Mouse (Mus musculus): ENCODE data around the gene Plekhh2. TPM values are rescaled to one million over a fixed set of nuclear protein-coding genes. Genes with fewer than 3 reads are reported as not detected.
"Not testable (repeated sequence)": the region's sequence is repeated elsewhere in the genome, so short reads cannot be mapped to it uniquely, and the experiment has no call there.

Gene Plekhh2
- polyA plus RNA-seq, 1 experiment from 2014 or later: 0.89 TPM

DNA sequence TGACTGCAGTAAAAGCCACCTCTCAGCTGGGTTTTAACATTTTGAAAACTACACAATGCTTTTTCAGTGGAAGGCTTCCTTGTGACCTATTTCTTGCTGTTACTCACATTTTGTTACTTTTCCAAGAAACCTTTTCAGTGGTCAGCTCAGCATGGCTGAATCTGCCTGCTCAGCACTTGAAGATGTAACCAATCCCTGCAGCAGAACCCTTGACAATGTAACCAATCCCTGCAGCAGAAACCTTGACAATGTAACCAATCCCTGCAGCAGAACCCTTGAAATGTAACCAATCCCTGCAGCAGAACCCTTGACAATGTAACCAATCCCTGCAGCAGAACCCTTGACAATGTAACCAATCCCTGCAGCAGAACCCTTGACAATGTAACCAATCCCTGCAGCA, 52.6 kb downstream of the Plekhh2 start:
- H3K4me3 ChIP-seq; H3K4me1 ChIP-seq; H3K9me3 ChIP-seq (replicated peaks); ATAC-seq; H3K4me2 ChIP-seq; H3K27ac ChIP-seq; H3K36me3 ChIP-seq (ENCODE audit: poor library complexity, severe bottlenecking); H3K9ac ChIP-seq; H3K27me3 ChIP-seq: not testable (repeated sequence)

DNA sequence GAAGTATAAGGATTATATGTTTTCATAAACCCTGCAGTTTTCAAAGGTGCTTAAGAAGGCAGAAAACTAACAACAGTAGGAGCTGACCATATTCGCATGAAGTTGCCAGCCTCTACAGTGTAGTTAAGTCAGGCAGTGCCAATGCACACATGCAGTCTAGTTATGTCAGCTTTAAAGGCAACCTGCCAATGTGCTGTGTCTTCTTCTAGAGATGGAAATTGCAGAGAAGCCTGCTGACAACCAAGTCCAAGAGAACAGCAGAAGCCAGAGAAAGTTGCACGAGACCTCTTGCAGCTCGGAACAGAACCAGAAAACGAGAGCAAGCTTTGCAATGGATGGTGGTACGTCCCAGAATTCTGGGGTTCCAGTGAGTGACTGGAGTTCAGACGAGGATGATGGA, 54.1 kb downstream of the Plekhh2 start:
- Histone ChIP-seq H3K4me3 (no peak overlapping the region), H3K36me3 (ENCODE audit: poor library complexity, severe bottlenecking) (no peaks in the 10 kb centered on the region), H3K9ac (no peak overlapping the region), H3K27me3 (no peaks in the 10 kb centered on the region), H3K9me3 (replicated peaks) (no peaks in the 10 kb centered on the region), H3K4me2 (no peak overlapping the region), H3K27ac (no peak overlapping the region), H3K4me1 (peaks cover 7% of the 10 kb centered on the region)
- ATAC-seq: no peak
- WGBS: 92% methylated on average over 6 of the region's 6 CpGs

DNA sequence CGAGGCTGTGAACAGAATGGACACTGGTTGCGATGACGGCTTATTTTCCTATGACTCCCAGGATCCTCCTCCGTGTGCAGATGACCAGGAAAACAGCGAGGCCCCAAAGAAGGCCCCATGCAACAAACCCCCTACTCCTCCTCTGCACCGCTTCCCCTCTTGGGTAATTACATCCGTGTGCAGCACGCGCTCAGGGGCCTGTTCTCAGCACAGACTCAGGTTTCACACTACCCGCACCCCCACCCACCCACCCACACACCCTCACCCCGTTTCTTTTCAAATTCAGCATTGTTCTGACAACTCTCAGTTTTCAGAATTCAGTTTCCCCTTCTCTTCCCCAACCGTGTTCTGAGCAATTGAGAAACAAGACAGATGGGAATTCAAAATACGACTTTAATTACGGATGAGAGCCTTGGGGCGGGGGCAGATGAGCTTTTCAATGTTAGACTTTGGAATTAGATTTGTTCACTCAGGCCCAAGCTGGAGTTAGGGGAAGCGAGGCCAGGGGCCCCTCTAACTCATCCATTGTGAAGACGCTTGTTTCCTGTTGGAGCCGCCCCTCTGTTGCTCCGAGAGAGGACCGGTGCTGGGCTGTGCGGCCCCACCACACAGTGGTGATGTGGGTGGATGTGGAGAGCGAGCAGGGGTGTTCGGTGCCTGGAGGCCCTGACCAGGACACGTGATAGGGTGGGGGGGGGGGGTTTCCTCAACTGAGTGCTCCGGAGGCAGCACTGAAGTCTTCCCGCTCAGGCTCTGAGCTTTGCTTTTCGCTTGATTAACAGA, 55.3 kb downstream of the Plekhh2 start:
- 39% methylated on average over 26 of the region's 27 CpGs for WGBS
- H3K4me2 ChIP-seq: peak overlapping the region; percentile 41
- H3K4me1 ChIP-seq: peaks cover 7% of the 10 kb centered on the region
- peak overlapping the region; percentile 54 for H3K27ac ChIP-seq
- H3K4me3 ChIP-seq: no peak overlapping the region
- ATAC-seq: peak; percentile 86
- H3K36me3 ChIP-seq (ENCODE audit: poor library complexity, severe bottlenecking): no peaks in the 10 kb centered on the region
- no peak overlapping the region for H3K9ac ChIP-seq
- H3K9me3 ChIP-seq (replicated peaks): no peaks in the 10 kb centered on the region
- no peaks in the 10 kb centered on the region for H3K27me3 ChIP-seq

DNA sequence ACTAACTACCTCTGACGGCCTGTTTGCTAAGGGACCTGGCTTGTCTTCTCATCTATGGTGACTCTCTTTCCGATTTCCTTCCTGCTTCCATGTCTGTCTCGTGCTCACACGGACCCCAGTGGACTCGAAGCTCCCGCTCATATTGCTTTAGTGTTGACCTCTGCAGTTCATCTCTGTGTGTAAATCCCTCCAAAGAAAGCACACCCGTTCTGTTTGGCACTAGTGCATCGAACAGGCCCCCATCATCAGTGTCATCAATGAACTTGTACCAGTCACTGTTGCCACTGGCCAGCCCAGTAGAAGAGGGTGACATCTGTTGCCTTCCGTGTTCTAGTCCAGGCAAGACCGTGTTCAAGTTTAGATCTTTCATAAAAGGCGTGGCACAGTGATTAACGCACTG, 57.1 kb downstream of the Plekhh2 start:
- Histone ChIP-seq H3K4me2 (no peak overlapping the region), H3K9ac (no peak overlapping the region), H3K4me1 (peaks cover 7% of the 10 kb centered on the region), H3K36me3 (ENCODE audit: poor library complexity, severe bottlenecking) (no peaks in the 10 kb centered on the region), H3K4me3 (no peak overlapping the region), H3K27ac (no peak overlapping the region), H3K27me3 (no peaks in the 10 kb centered on the region), H3K9me3 (replicated peaks) (no peaks in the 10 kb centered on the region)
- ATAC-seq: no peak
- 93% methylated on average over 12 of the region's 12 CpGs for WGBS

DNA sequence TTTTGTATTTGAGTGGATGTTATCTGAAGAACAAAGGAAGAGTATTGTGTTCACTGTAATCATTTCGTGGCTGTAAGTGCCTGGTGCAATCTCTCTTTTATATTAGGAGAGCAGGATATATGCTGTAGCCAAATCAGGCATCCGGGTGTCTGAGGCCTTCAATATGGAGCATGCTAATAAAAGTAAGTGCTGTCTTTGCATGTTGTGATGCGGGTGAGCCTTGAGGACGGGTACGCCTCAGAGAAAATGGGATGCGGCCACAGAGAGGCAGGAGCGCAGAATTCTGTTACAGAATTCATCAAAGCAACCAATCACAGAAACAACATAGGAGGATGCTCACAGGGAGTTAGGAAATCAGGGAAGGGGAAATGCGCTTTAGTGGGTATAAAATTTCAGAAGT, 58.1 kb downstream of the Plekhh2 start:
- Histone ChIP-seq H3K9ac (no peak overlapping the region), H3K4me1 (peaks cover 7% of the 10 kb centered on the region), H3K4me2 (no peak overlapping the region), H3K4me3 (no peak overlapping the region), H3K36me3 (ENCODE audit: poor library complexity, severe bottlenecking) (no peaks in the 10 kb centered on the region), H3K27me3 (no peaks in the 10 kb centered on the region), H3K9me3 (replicated peaks) (no peaks in the 10 kb centered on the region), H3K27ac (no peak overlapping the region)
- ATAC-seq: no peak
- WGBS: 70% methylated on average over 8 of the region's 8 CpGs

DNA sequence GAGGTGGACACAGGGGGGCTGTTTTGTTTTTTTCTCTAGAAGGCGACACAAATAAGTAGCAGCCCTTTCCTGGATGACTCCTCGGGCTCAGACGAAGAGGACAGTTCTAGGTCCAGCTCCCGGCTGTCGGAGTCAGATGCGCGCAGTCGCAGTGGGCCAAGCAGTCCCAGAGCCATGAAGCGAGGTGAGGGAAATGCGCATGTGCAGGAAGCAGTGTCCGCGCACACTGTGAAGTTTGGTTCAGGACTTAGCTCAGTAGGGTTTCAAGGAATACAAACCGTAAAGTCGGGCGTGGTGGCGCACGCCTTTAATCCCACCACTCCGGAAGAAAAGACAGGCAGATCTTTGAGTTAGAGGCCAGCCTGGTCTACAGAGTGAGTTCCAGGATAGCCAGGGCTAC, 59.9 kb downstream of the Plekhh2 start:
- H3K4me1 ChIP-seq: peaks cover 7% of the 10 kb centered on the region
- H3K4me3 ChIP-seq: no peak overlapping the region
- WGBS: 76% methylated on average over 18 of the region's 18 CpGs
- H3K36me3 ChIP-seq (ENCODE audit: poor library complexity, severe bottlenecking): no peaks in the 10 kb centered on the region
- H3K9me3 ChIP-seq (replicated peaks): no peaks in the 10 kb centered on the region
- no peaks in the 10 kb centered on the region for H3K27me3 ChIP-seq
- no peak overlapping the region for H3K27ac ChIP-seq
- H3K4me2 ChIP-seq: peak overlapping the region; percentile 22
- no peak overlapping the region for H3K9ac ChIP-seq
- ATAC-seq: 0 out of 2 replicates have a peak, but pooled peaks have one; percentile 62

DNA sequence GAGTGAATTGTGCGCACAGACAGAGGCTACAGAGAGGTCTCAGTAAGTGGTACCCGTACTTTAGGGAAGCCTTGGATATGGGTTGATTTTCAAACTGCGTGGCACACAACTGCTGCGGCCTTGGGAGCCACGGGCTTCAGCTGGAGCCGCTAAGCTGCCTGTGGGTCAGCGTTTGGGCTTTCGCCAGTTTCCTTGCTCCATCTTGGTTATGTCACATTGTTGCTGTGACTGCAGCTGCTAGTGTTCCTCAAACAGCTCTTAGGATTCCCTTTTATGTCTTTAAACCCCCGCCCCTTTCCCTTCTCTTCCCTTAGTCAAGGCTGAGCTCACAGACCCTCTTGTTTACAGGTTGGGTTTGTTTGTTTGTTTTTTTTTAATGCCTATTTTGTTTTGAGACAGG, 61.6 kb downstream of the Plekhh2 start:
- 93% methylated on average over 9 of the region's 9 CpGs for WGBS
- Histone ChIP-seq H3K4me2 (no peak overlapping the region), H3K9me3 (replicated peaks) (no peaks in the 10 kb centered on the region)

DNA sequence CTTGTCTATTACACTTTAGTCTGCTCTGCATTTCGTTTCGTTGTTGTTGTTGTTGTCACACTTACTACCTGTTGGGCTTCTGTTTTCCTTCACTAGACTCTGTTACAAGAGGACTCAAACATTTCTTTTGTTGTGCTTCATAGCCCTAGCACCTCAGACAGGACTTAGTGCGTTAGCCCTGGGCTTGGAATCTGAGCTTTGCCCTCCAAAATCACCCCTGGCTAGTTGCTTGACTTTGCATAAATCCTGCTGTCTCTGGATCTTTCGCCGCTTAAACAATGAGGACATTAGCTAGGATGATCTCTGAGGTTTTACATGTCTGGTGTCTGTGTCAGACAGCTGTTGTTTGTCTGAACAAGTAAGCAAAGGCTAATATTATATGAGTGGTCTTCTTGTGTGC, 62.2 kb downstream of the Plekhh2 start:
- H3K27ac ChIP-seq: no peak overlapping the region
- no peak for ATAC-seq
- H3K27me3 ChIP-seq: no peaks in the 10 kb centered on the region
- H3K4me2 ChIP-seq: no peak overlapping the region
- no peaks in the 10 kb centered on the region for H3K4me1 ChIP-seq
- no peak overlapping the region for H3K4me3 ChIP-seq
- WGBS: 87% methylated on average over 5 of the region's 5 CpGs
- H3K36me3 ChIP-seq (ENCODE audit: poor library complexity, severe bottlenecking): no peaks in the 10 kb centered on the region
- no peaks in the 10 kb centered on the region for H3K9me3 ChIP-seq (replicated peaks)
- H3K9ac ChIP-seq: no peak overlapping the region

More for the DNA sequence above, 61.6 kb downstream of the Plekhh2 start:
- Histone ChIP-seq H3K27ac (no peak overlapping the region), H3K9ac (no peak overlapping the region), H3K4me1 (no peaks in the 10 kb centered on the region), H3K27me3 (no peaks in the 10 kb centered on the region), H3K4me3 (no peak overlapping the region), H3K36me3 (ENCODE audit: poor library complexity, severe bottlenecking) (no peaks in the 10 kb centered on the region)
- ATAC-seq: no peak

DNA sequence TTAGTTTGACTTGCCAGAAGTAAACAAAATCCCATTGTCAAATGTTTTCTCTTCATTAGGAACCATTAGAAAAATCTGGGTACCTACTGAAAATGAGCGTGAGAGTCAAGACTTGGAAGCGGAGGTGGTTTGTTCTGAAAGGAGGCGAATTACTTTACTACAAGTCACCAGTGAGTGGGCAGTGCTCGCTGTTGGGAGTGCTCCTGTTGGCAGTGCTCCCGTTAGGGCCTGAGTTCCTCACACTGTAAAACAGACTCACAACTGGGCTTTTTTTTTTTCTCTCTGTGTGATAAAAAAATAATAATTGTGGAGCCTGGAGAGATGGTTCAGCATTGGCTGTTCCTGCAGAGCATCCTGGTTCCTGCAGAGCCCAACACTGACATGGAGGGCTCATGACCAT, 63.4 kb downstream of the Plekhh2 start:
- Histone ChIP-seq H3K4me1 (no peaks in the 10 kb centered on the region), H3K27ac (no peak overlapping the region), H3K27me3 (no peaks in the 10 kb centered on the region), H3K36me3 (ENCODE audit: poor library complexity, severe bottlenecking) (no peaks in the 10 kb centered on the region), H3K4me2 (no peak overlapping the region), H3K9me3 (replicated peaks) (no peaks in the 10 kb centered on the region), H3K9ac (no peak overlapping the region), H3K4me3 (no peak overlapping the region)
- ATAC-seq: no peak
- 85% methylated on average over 5 of the region's 5 CpGs for WGBS

DNA sequence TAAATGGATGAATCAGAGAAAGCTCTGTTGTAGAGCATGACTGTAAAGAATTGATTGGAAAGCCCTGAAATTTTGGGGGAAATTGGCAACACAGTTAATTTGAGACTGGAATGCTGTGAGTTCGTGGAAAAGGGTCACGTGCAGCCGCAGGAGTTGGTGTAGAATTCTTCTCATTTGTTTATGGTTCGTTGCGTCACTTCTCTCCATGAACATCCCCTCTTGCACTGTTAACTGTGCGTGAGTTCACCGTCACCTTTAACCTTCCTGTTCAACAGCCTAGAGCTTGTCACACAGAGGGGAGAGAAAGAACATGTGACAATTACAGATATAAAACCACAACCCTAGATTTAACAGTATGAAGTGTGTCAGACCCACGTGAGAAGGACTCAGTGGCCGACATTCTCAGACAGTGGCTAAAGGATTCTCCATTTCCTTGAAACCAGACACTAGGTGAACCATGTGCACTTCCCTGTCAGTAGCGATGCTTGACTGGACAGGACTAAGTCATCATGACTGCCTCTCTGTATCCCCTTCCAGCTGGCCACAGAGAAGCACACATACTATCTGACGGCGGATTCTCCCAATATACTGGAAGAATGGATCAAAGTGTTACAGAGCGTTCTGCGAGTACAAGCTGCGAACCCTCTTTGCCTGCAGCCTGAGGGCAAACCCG, 65.1 kb downstream of the Plekhh2 start:
- 88% methylated on average over 16 of the region's 16 CpGs for WGBS

DNA sequence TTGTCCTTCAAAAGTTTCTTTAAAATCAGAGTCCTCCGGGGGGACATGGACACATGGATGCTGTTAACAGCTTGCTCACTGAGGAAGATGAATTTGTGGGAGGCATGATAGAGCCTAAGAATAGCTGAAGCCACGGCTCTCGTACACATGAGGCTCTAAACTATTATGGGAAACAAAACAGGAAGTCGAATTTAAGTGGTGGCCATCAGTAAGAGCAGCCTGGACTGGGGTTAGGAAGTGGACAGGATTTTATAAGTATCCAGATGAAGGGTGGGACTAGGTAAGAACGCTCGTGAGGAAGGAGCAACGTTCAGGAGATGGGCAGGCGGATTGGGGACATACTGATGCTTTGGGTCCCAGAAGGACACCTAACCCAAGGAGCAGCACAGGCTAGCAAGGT, 67.6 kb downstream of the Plekhh2 start:
- H3K9me3 ChIP-seq (replicated peaks): no peaks in the 10 kb centered on the region
- H3K27me3 ChIP-seq: no peaks in the 10 kb centered on the region
- 88% methylated on average over 8 of the region's 8 CpGs for WGBS
- H3K9ac ChIP-seq: no peak overlapping the region
- no peak overlapping the region for H3K4me3 ChIP-seq
- no peaks in the 10 kb centered on the region for H3K36me3 ChIP-seq (ENCODE audit: poor library complexity, severe bottlenecking)
- no peak overlapping the region for H3K4me2 ChIP-seq
- no peaks in the 10 kb centered on the region for H3K4me1 ChIP-seq
- H3K27ac ChIP-seq: no peak overlapping the region
- no peak for ATAC-seq

More for the DNA sequence above, 65.1 kb downstream of the Plekhh2 start:
- no peak overlapping the region for H3K9ac ChIP-seq
- no peaks in the 10 kb centered on the region for H3K36me3 ChIP-seq (ENCODE audit: poor library complexity, severe bottlenecking)
- H3K9me3 ChIP-seq (replicated peaks): no peaks in the 10 kb centered on the region
- H3K27me3 ChIP-seq: no peaks in the 10 kb centered on the region
- H3K4me1 ChIP-seq: no peaks in the 10 kb centered on the region
- H3K27ac ChIP-seq: no peak overlapping the region
- no peak overlapping the region for H3K4me2 ChIP-seq
- no peak for ATAC-seq
- no peak overlapping the region for H3K4me3 ChIP-seq

DNA sequence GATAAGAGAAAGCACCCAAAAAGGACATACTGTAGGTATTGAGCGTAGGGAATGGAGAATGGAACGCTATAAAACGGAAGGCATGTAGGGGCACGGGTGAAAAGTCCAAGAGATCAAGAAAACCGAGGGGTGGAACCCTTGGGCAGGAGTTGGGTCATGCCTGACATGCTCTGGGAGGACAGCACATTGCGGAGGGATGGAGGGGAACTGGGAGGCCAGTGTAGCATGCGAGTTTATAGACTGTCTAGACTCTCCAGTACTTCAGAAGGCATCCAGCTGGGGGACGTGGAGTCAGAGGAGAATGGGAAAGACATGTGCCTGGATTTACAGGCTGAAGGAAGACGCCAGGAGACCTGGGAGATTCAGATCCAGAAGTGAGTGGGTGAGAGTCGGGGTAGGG, 68.1 kb downstream of the Plekhh2 start:
- H3K9ac ChIP-seq: no peak overlapping the region
- no peak for ATAC-seq
- 88% methylated on average over 10 of the region's 10 CpGs for WGBS
- H3K36me3 ChIP-seq (ENCODE audit: poor library complexity, severe bottlenecking): no peaks in the 10 kb centered on the region
- no peak overlapping the region for H3K27ac ChIP-seq
- no peak overlapping the region for H3K4me2 ChIP-seq
- no peaks in the 10 kb centered on the region for H3K9me3 ChIP-seq (replicated peaks)
- no peaks in the 10 kb centered on the region for H3K27me3 ChIP-seq
- no peak overlapping the region for H3K4me3 ChIP-seq
- no peaks in the 10 kb centered on the region for H3K4me1 ChIP-seq

DNA sequence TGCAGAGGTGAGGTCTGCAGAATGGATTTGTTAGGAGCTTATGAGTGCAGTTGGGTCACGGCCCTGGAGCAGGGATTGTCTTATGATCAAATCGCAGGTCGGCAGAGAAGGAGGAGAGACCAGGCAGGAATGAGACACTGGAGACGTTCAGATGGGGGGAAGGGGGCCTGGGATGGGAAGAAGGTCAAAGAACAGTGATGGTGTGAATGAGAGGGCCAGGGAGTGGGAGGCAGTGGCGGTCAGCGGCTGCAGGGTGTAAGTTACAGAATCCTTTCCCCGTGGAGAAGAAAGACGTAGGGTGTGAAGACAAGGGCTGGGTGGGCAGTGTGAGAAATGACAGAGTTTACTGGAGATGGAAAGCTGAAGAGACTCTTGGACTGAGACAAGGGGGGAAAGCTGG, 69.1 kb downstream of the Plekhh2 start:
- H3K4me1 ChIP-seq: no peaks in the 10 kb centered on the region
- no peak overlapping the region for H3K4me3 ChIP-seq
- no peak overlapping the region for H3K27ac ChIP-seq
- H3K9ac ChIP-seq: no peak overlapping the region
- H3K27me3 ChIP-seq: no peaks in the 10 kb centered on the region
- no peaks in the 10 kb centered on the region for H3K9me3 ChIP-seq (replicated peaks)
- 72% methylated on average over 8 of the region's 8 CpGs for WGBS
- ATAC-seq: no peak
- no peak overlapping the region for H3K4me2 ChIP-seq
- no peaks in the 10 kb centered on the region for H3K36me3 ChIP-seq (ENCODE audit: poor library complexity, severe bottlenecking)
